Mouse (Mus musculus) myocyte (in vitro differentiated cells): ENCODE data around the gene Gm45808.

Experiments
- MYOD1 ChIP-seq, 3 experiments: IDR thresholded peaks; one replicate each; pipeline ENCODE4 v1.6.1; 2011; ENCODE audit warnings: control low read depth in 2 of 3, low read depth in 2 of 3, mild to moderate bottlenecking in 2 of 3, moderate library complexity in 1 of 3; ENCODE audit not compliant: insufficient read length in 2 of 3, control insufficient read depth in 1 of 3
- POLR2A ChIP-seq: IDR thresholded peaks from one replicate; pipeline ENCODE4 v1.6.1; 2011; ENCODE audit warnings: low read depth, mild to moderate bottlenecking, control low read depth, moderate library complexity; ENCODE audit not compliant: insufficient read length

- TF ChIP-seq POLR2A, result peak; percentile 35
- TF ChIP-seq MYOD1 (IDR thresholded peaks at IDR 0.05; ENCODE audit: control insufficient read depth in 1 of 3, insufficient read length in 2 of 3, low read depth in 2 of 3), result no peak
Observed at GRCm38 (mm10) chr7:45455932-45456696, 30.5 kb downstream of the Gm45808 start.
